Mouse (Mus musculus): ENCODE results near the gene Hc.

Gene Hc

GRCm38 (mm10) chr2:34978226-34978625 lies 83.0 kb downstream of the Hc start:
- in situ Hi-C loops (cut with MboI, MseI): no loop called here

DNA sequence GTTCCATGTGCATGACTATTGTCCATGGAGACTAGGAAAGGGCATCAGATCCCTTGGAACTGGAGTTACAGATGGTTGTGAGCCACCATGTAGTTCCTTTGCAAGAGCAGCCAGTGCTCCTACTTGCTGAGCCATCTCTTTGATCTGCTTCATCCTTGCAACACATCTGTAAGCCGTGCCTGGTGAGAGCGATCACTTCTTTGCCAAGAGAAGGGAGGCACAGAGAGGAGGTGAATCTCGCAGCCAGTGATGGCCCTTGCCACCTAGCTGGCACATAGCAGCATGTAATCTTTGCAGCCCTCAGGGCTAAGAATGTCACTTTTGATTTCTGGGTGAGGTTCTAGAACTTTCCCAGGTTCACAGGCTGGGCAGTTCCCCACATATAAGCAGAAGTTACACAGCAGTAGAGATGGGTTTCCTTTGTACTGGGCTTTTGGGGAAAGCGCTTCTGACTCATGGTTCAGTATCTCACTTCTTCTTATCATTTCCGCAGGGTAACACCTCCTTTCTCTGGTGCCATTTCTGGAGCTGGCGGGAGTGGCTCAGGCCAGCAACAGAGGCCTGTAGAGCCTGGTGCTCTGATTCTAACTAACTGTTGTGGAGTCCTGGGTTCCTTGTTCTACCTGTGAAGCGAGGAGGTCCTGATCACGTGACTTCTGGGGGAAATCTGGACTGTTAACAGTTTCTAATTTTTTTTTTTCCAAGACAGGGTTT lies 84.1 kb downstream of the Hc start:
- in situ Hi-C loops (cut with MboI, MseI): no loop called here

DNA sequence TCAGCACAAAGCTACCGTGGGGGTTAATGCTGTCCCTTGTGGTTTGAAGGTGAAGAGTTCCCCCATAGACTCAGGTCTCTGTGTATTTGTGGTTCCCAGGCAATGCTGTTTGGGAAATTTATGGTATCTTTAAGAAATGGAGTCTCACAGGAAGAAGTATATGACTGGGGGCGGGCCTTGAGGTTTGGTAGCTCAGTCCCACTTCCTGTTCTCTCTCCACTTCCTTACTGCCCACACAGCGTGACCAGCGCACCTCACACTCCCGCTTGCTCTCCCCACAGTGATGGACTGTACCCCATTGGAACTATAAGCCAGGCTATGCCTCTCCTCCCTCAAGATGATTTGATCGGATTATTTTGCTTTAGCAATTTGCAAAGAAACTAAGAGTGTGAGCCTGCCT lies 84.8 kb downstream of the Hc start:
- in situ Hi-C loops (cut with MboI, MseI): no loop called here

- in situ Hi-C loops (cut with MboI, MseI): no loop called here
These were observed 88.2 kb downstream of the Hc start for GRCm38 (mm10) chr2:34973087-34973486.

DNA sequence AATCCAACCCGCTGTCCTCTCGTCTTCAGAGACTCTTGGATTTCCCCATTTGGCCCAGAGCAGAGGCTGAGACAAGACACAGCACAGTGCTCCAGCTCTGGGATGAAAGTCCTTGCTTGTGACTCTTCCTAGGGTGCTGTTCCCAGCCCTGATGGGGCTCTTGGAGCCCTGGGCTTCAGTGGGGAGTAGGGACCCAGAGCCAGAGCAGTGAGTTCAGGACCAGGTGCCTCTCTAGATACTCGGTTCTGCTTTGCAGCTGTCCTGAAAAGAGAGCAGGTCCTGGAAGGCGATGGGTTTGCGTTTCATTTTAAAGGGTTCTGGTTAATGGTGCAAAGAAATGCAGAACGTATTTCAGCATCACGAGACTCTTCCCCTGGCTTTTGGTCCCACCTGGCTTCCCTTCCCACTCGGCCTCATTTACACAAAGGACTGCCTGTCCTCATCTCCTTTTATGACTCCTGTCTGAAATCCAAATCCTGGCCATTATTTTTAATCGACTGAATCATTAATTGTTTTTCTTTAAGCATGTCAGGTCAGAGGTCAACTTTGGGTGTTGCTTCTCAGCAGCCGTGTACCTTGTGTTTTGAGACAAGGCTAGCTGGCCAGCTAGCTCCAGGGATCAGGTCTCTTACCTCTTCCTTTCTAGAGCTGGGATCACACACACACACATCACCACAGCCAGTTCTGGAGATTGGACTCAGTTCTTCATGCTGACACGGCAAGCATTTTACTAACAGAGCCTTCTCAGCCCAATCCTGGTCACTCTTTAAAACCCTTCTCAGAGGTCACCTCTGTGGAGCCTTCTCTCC lies 90.0 kb downstream of the Hc start:
- in situ Hi-C loops (cut with MboI, MseI): no loop called here

DNA sequence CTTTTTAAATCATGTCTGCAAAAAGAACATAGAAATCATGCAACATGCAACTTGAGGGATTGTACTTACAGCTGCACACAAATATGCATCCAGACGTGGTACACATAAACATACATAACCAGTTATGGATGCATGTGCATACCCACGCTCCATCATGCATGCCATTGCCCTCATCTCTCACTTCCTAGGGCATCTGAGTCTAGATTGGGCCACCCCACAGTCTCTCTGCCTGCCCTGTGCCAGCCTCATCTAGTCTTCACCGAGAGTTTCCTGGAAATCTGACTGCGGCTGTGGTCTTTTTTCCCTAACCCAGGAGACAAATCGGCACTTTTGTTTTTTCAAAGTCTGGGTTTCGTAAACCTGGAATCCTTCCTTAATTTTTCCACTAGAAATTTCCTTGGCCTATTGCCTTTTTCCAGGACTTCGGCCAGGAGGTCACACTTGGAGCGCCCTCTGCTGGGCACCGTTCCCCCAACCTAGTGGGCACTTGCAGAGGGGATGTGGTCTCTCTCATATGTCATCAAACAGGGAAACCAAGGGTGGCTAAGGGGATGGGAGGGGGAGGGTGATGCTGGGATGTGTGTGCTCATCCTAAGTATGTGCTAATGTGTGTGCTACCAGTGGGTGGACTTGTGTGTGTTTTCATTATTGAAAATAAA lies 91.0 kb downstream of the Hc start:
- in situ Hi-C loops (cut with MboI, MseI): no loop called here

GRCm38 (mm10) chr2:34969166-34969565 lies 92.1 kb downstream of the Hc start:
- in situ Hi-C loops (cut with MboI, MseI): loop anchor here (10.0 kb wide), 1 partner anchor 174 kb away; the partner anchor contains the start of gene Rabepk

DNA sequence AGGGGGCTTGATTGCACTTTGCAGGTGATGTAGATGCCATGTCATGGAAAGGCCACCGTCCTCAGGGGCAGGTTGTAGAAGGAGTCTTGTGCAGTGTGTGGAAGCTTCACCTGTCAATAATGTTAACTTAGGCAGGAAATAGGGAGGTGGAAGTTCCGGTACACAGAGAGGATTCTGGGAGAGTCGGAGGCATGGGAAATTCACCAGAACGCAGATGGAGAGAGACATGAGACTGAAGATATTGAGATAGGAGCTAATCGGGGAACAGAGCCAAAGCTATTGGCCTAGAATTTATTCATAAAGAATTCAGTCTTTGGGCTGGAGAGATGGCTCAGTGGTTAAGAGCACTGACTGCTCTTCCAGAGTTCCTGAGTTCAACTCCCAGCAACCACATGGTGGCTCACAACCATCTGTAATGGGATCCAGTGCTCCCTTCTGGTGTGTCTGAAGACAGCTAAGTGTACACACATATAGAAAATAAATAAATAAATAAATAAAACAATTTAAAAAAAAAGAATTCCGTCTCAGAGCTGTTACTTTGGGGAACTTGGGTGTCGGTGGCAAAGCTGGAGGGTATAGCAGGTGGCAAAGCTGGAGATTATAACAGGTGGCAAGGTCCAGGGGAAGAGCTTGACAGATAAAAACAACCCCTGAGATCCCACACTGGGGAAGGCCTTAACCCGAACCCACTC lies 94.8 kb downstream of the Hc start:
- in situ Hi-C loops (cut with MboI, MseI): loop anchor here (10.0 kb wide), 1 partner anchor 172 kb away; the partner anchor contains the start of gene Rabepk

GRCm38 (mm10) chr2:34965806-34966205 lies 95.4 kb downstream of the Hc start:
- in situ Hi-C loops (cut with MboI, MseI): loop anchor here (10.0 kb wide), 1 partner anchor 171 kb away; the partner anchor contains the start of gene Rabepk

- in situ Hi-C loops (cut with MboI, MseI): loop anchor here (10.0 kb wide), 1 partner anchor 170 kb away; the partner anchor contains the start of gene Rabepk
These were observed 95.9 kb downstream of the Hc start for GRCm38 (mm10) chr2:34965293-34965692.

GRCm38 (mm10) chr2:34964651-34965050 lies 96.6 kb downstream of the Hc start:
- in situ Hi-C loops (cut with MboI, MseI): loop anchor here (5.0 to 10.0 kb wide), 2 partner anchors 170 to 498 kb away; partner anchors contain the start of genes Ggta1 and Rabepk

- in situ Hi-C loops (cut with MboI, MseI): loop anchor here (5.0 to 10.0 kb wide), 2 partner anchors 169 to 498 kb away; partner anchors contain the start of genes Ggta1 and Rabepk
These were observed 97.0 kb downstream of the Hc start for GRCm38 (mm10) chr2:34964230-34964629.

- in situ Hi-C loops (cut with MboI, MseI): loop anchor here (5.0 to 10.0 kb wide), 2 partner anchors 169 to 499 kb away; partner anchors contain the start of genes Ggta1 and Rabepk
These were observed 97.8 kb downstream of the Hc start for GRCm38 (mm10) chr2:34963371-34963956.

GRCm38 (mm10) chr2:34962893-34963292 lies 98.3 kb downstream of the Hc start:
- in situ Hi-C loops (cut with MboI, MseI): loop anchor here (5.0 to 10.0 kb wide), 2 partner anchors 168 to 499 kb away; partner anchors contain the start of genes Ggta1 and Rabepk

DNA sequence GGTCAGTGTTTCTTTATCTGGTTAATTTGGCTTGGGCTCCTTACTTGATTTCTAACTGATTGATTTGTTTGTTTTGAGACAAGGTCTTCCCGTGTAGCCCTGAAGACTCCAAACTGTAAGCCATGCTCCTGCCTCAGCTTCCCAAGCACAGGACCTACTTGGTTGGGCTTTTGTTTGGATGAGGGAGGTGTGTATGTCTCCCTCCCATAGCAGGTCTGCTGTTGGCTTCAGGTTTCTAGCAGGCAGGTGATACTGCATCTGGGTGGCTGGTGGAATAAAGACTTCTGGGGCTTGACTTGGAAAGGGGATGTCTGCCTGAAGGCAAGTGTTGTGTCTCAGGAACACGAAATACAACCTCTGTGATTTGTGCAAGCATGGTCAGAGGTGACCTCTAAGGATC lies 99.0 kb downstream of the Hc start:
- in situ Hi-C loops (cut with MboI, MseI): loop anchor here (5.0 to 10.0 kb wide), 2 partner anchors 167 to 500 kb away; partner anchors contain the start of genes Ggta1 and Rabepk

- in situ Hi-C loops (cut with MboI, MseI): loop anchor here (5.0 to 10.0 kb wide), 2 partner anchors 167 to 501 kb away; partner anchors contain the start of genes Ggta1 and Rabepk
These were observed 99.7 kb downstream of the Hc start, which contains the start of gene Traf1 for GRCm38 (mm10) chr2:34961481-34962036. TSS of gene Traf1 (minus strand) at chr2:34961772.

- in situ Hi-C loops (cut with MboI, MseI): loop anchor here (5.0 to 10.0 kb wide), 2 partner anchors 166 to 501 kb away; partner anchors contain the start of genes Ggta1 and Rabepk
These were observed 100.3 kb downstream of the Hc start for GRCm38 (mm10) chr2:34960966-34961365.

GRCm38 (mm10) chr2:34960466-34960865 lies 100.8 kb downstream of the Hc start:
- in situ Hi-C loops (cut with MboI, MseI): loop anchor here (5.0 to 10.0 kb wide), 2 partner anchors 166 to 502 kb away; partner anchors contain the start of genes Ggta1 and Rabepk

- in situ Hi-C loops (cut with MboI, MseI): loop anchor here (5.0 kb wide), 1 partner anchor 46 kb away; the partner anchor contains the start of gene Phf19
These were observed 102.7 kb downstream of the Hc start for GRCm38 (mm10) chr2:34958582-34958981.

GRCm38 (mm10) chr2:34958036-34958435 lies 103.2 kb downstream of the Hc start:
- in situ Hi-C loops (cut with MboI, MseI): loop anchor here (5.0 kb wide), 1 partner anchor 46 kb away; the partner anchor contains the start of gene Phf19

Measured in T-helper 2 cell (primary cell).